Mouse (Mus musculus) bone marrow macrophage, adult 2 months (primary cell): ENCODE measurements around the gene Car4.

Experiments used
- CTCF ChIP-seq: IDR thresholded peaks from 2 replicates; pipeline ENCODE4 v1.5.1; 2012; ENCODE audit warnings: low read depth, mild to moderate bottlenecking, low read length, moderate library complexity
- POLR2A ChIP-seq: IDR thresholded peaks from 2 replicates; pipeline ENCODE4 v1.6.1; 2012; ENCODE audit warnings: mild to moderate bottlenecking, low read depth, low read length, borderline replicate concordance

- TF ChIP-seq CTCF: no peak
- TF ChIP-seq POLR2A: no peak
Measured at GRCm38 (mm10) chr11:84957171-84957570, 415 bp upstream of the Car4 start.
